Mouse (Mus musculus): ENCODE data around the gene Capn7. TPM values are rescaled to one million over a fixed set of nuclear protein-coding genes. Genes with fewer than 3 reads are reported as not detected.
A peak's percentile ranks its signal among the peaks of the same experiment; 100 is the strongest.

The Capn7 gene
- total RNA-seq, 2 experiments from 2014 or later: 24.6 to 25.6 TPM

DNA sequence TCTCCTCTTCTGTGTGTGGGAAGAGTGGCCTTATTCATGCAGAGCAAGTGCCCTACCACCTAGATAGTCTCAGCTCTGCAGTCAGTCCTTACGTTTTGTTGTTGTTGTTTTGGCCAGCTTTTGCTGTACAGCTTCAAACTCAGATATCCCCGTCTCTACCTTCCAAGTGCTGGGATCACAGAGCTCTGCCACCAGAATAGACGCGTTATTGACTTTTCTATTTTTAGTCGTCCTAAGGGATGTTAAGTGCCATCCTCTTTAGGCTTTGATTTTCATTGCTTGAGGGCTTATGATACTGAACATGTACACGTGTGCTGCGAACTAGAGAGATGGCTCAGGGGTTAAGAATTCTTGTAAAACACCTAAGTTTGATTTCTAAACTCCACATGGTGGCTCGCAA, 6.8 kb downstream of the Capn7 start:
- intact Hi-C loops (cut with DNase I; ENCODE audit: low total_unique reads): no loop called here
- DNase-seq: no peak

DNA sequence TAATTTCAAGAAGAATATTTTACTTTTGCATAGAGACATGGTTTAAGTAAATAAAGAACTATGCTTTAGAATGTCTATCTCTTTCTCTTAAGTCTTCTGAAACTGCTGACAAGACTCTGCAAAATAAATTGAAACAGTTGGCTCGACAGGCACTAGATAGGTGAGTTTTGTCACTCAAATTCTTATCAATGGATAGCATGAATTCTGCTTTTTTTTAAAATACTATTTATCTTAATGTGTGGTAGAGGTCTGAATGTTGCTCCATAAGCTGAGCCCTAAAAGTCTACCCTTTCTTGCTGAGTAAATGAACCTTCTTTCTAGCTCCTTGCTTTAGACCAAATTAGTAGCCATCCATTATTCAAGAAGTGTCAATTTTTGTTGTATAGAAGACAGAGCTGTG, 8.9 kb downstream of the Capn7 start:
- no peak for DNase-seq
- intact Hi-C loops (cut with DNase I; ENCODE audit: low total_unique reads): no loop called here

DNA sequence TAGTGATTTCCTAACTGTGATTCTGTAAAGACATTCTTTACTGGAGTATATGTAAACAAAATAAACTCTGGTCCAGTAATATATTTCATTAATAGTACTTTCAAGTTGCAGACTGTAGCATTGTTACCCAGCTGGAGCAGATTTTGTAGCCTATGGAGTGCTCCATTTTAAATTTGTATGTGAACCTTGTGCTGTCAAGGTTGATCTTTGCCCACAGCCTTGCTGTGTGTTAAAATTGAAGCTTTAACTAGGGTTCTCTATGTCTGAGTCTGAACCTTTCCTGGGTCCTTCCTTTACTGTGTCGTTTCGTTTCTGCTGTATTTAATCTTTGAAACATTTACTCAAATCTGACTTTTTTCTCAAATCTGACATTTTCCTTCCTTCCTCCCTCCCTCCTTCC, 25.8 kb downstream of the Capn7 start:
- DNase-seq: no peak
- intact Hi-C loops (cut with DNase I; ENCODE audit: low total_unique reads): no loop called here

DNA sequence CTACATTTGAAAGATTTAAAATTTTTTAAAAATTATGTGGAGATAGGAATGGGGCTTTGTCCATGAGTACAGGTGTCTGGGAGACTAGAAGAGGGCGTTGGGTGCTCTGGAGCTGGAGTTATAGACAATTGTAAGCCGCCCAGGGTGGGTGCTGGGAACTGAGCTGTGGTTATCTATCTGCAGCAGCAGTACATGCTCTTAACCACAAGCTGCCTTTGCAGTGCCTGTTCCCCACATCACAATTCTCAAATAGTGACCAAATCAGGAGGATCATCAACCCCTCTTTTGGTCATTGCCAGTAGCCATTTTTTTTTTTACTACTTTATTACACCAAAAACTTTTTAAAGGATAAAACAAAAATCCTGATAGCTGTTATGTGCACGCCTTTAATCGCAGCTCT, 28.2 kb downstream of the Capn7 start:
- intact Hi-C loops (cut with DNase I; ENCODE audit: low total_unique reads): no loop called here
- no peak for DNase-seq

DNA sequence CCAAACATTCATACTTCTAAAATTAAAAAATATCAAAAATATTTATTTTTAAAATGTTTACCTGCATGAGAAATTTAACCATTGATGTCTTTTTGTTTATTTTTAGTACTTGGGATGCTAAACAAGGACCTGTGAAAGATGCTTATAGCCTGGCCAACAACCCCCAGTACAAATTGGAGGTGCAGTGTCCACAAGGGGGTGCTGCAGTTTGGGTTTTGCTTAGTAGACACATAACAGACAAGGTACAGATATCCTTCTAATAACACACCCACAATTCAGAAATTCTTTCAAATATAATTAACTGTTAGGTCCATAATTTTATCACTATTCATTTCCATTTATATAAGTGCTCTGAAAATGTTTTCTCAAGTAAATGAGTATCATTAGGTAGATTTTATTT, 28.9 kb downstream of the Capn7 start:
- intact Hi-C loops (cut with DNase I; ENCODE audit: low total_unique reads): loop anchor here (5.0 kb wide), 1 partner anchor 107 kb away; no protein-coding TSS in a partner anchor
- peak; percentile 68 for DNase-seq

DNA sequence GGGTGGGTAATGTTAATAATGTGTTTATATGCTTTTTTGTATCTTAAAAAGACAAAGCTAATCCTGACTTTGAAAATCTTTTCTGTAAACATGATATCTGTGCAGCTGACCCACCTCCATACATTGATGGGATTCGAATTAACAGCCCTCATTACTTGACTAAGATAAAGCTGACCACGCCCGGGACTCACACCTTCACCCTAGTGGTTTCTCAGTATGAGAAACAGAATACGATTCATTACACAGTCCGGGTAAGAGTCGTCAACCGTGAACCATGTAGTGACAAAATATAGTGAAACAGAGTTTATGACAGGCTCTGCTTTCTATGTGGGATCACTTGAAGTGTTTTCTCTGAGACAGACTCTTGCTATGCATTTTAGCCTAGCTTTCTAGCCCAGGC, 31.5 kb downstream of the Capn7 start:
- no peak for DNase-seq
- intact Hi-C loops (cut with DNase I; ENCODE audit: low total_unique reads): loop anchor here (5.0 kb wide), 1 partner anchor 104 kb away; no protein-coding TSS in a partner anchor

DNA sequence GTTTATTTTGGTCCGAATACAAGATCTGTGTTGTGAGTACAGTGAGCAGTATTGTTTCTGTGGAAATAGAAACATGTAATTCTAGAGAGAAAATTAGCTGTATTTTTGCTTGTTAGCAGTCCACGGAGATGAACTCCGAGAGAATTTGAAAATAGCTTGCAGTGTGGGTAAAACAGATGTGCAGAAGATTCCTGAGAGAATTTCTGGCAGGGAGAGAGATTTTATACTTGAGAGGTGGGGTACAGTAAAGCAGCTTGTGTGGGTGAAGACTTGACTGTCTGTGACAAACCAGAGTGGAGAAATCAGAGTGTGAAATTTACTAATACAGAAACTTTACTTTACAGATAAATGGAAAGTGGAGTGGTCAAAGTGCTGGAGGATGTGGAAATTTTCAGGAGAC, 32.9 kb downstream of the Capn7 start:
- intact Hi-C loops (cut with DNase I; ENCODE audit: low total_unique reads): loop anchor here (5.0 kb wide), 1 partner anchor 103 kb away; no protein-coding TSS in a partner anchor
- DNase-seq: no peak

DNA sequence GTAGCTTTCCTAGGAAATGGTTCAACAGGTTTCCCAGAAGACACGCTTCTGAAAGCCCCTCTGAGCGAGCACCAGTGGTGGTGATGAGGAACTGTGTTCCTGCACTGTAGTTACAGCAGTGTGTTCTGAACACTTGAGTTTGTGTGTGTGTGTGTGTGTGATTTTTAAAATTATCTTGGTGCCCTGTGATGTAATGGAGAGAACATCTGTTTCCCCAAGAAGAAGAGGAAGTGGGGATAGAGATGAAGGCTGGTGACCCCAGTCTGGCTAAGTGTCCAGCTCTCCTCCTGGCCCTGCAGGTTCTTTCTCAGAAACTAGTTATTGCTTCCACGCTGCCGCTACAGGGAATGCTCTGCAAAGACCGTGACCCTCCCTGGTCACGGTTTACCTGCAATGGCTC, 38.0 kb downstream of the Capn7 start:
- intact Hi-C loops (cut with DNase I; ENCODE audit: low total_unique reads): loop anchor here (10.0 kb wide), 1 partner anchor 120 kb away; the partner anchor contains the start of genes Bap1 and Phf7
- no peak for DNase-seq

DNA sequence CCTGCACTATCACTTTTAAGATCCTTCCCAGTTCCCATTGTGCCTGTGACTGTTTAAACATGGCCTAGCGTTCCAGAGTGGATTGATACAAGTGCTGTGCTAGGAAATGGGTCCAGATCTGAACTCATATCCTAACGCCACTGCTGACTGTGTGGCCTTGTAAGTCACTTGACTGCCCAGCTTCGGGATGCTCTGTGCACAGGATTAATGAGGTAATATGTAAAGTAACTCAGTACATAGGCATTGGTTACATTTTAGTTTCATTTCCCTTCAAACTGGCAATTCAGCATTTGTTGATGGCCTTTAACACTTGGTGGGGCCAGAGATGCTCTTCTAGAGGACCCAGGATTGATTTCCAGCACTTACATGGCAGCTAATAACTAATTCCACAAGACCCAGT, 39.9 kb downstream of the Capn7 start:
- no peak for DNase-seq
- intact Hi-C loops (cut with DNase I; ENCODE audit: low total_unique reads): loop anchor here (10.0 kb wide), 1 partner anchor 122 kb away; the partner anchor contains the start of genes Bap1 and Phf7

DNA sequence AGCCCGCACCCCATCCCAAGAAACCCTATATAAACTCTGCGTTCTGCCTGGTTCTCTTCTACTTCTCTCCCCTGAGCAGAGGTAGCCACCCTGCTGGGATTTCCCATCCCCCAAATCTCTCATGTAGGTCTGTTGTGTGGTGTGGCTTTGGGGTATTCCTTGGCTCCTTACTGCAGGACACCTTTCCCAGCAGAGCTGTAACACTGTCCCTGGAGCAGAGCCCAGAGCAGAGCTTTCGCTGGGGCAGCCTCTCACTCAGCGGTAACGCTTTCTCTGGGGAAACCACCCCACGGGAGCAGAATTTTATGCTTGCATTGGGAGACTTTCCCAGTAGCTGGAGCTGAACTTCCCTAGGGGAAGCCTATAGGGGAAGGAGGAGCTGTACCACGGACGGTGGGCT, 45.8 kb downstream of the Capn7 start:
- intact Hi-C loops (cut with DNase I; ENCODE audit: low total_unique reads): loop anchor here (5.0 kb wide), 2 partner anchors 80 to 95 kb away; no protein-coding TSS in a partner anchor
- DNase-seq: no peak

DNA sequence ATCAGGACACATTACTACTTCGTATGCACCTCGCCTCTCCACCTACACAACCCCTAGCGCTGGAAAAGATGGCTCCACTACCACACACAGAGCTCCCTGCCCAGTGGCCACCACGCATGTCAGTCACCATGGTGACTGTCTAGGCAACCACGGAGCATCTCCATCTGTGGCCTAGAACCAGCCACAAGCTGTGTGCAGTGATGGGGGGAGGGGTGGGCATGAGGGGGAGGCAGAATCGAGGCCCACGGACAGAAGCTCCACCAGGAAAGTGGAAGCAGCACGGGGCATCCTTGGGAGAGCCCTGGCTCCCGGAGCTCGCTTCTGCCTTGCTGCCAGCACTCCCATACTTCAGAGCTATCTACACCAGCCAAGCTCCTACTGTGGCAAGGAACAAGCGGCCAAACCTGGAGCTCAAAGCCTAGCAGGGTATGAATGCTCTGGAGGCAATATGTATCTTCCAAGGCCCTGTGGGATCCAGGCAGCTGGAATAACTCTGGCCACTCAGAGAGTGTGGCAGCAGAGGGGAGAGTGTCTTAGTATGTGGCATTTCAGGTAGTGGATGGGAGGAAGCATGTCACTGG, 47.1 kb downstream of the Capn7 start:
- DNase-seq: no peak
- intact Hi-C loops (cut with DNase I; ENCODE audit: low total_unique reads): loop anchor here (5.0 kb wide), 2 partner anchors 79 to 94 kb away; no protein-coding TSS in a partner anchor

DNA sequence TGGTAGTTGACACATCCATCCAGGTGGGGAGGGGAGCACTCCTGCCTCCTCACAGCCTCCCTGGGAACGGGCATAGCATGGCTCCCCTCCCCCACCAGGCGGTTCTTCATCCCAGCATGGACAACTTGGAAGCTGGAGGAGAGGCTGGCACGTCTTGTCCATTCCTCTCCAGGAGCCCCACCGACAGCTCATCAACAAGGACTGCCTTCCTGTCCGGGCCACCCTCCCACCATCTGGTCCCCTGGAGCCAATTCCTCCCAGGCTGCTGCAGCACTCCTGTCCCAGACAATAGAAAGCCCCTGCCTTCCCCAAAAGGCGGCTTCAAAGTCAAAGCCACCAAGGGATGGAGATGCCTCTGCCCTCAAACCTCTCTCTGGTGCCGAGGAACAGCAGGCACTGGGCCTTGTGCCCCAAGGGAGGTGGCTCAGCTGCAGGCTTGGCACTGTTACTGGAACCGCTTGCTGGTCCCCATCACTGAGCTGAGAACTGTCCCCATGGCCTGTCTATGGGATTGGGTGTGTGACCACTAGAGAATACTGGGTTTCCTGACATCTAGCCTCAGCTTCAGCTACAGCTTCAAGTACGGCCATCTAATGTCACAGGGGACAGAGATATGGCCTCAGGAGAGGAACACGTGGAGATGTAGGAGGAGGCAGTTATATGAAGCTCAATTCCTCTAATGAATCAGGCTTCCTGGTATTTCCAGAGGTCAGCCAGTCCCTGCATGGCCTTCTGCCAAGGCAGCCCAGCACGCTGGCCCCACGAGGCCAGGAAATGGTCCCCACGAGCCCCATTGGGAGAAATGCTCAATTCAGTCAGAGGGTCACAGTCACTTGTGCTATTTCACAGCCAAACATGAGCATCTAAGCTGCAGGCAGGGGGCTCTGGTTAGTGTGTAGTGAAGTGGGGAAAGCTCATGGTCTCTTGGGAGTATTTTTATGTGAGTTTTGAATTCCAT, 48.2 kb downstream of the Capn7 start:
- DNase-seq: no peak
- intact Hi-C loops (cut with DNase I; ENCODE audit: low total_unique reads): loop anchor here (5.0 kb wide), 3 partner anchors 53 to 93 kb away; partner anchors contain the start of gene Sh3bp5

DNA sequence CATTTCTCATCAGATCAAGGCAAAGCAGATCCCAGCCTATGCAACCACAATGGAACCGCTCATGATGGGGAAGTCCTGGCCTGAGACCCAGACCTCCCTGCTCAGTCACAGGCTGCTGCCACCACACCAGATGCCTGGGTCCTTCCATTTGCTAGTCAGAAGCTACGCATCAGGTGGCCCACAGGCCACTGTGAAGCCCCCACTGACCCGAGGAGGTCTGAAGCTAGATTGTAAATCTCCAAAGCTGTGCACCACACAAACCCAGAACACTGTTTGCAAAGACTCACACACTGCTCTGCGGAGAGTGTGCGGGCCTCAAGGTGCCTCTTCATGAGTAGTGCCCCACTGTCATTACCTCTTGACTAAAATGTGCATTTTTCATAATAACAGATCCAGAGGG, 49.0 kb downstream of the Capn7 start:
- intact Hi-C loops (cut with DNase I; ENCODE audit: low total_unique reads): loop anchor here (5.0 kb wide), 1 partner anchor 52 kb away; the partner anchor contains the start of gene Sh3bp5
- no peak for DNase-seq

DNA sequence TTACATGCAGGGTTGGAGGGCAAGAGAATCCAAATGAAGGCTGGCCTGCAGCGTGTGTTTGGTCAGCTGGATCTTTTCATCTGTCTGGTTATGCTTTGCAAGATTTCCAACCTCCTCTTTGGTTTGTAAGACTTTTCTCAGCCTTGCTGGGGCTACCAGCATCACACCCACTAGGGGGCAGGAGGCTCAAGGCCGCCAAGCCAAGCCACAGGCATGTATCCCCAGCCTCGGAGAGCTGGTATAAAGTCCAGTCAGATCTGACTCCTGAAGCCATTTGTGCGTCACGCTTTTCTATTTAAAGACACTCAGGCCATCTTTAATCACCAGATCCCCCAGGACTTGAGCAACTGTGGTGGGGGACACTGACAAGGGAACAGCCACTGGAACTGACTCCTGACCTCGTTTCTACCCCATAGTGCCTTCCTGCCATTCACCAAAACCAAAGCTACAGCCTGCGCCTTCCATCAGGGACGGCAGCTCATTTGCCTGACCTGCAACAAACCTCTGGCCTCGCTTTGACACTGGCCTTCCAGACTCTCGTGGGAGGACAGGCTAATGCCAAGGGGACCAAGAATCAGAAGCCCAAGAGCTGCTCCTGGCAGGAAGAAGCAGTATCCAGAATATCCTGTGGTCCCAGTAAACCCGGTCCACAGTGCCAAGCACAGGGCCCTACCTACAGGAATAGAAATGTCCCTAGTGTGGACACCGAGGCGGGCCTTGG, 49.7 kb downstream of the Capn7 start:
- intact Hi-C loops (cut with DNase I; ENCODE audit: low total_unique reads): loop anchor here (5.0 kb wide), 1 partner anchor 51 kb away; the partner anchor contains the start of gene Sh3bp5
- peak; percentile 87 for DNase-seq

DNA sequence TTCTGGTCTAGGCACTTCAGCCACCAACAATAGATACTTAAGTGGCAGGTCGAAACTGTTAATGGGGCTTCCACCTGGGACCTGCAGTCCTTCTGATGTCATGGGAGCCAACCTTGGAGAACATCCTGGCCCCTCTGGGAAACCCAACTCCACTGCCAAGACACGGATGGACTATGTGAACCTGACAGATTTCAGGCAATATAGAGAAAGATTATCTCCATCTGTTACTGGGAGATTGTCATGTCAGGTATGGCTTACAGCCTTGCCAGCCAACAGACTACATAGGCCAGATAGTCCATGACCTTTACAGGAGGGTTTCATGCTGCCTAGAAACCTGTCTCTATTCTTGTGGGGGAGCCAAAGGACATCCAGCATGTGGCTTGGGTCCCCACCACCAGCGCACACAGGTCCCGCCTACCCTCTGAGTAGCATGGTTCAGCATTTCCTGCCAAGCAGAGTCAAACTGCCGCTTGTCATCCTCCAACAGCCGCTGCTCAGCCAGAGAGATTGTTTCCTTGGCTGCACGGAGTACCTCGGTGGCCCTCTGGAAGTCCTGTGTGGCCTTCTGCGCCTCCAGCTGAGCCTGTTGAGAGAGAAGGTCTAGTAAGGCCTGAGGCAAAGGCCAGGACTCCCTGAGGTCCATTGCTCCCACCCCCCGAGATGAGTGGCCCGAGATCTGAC, 51.0 kb downstream of the Capn7 start:
- intact Hi-C loops (cut with DNase I; ENCODE audit: low total_unique reads): loop anchor here (5.0 kb wide), 1 partner anchor 50 kb away; the partner anchor contains the start of gene Sh3bp5
- DNase-seq: no peak

DNA sequence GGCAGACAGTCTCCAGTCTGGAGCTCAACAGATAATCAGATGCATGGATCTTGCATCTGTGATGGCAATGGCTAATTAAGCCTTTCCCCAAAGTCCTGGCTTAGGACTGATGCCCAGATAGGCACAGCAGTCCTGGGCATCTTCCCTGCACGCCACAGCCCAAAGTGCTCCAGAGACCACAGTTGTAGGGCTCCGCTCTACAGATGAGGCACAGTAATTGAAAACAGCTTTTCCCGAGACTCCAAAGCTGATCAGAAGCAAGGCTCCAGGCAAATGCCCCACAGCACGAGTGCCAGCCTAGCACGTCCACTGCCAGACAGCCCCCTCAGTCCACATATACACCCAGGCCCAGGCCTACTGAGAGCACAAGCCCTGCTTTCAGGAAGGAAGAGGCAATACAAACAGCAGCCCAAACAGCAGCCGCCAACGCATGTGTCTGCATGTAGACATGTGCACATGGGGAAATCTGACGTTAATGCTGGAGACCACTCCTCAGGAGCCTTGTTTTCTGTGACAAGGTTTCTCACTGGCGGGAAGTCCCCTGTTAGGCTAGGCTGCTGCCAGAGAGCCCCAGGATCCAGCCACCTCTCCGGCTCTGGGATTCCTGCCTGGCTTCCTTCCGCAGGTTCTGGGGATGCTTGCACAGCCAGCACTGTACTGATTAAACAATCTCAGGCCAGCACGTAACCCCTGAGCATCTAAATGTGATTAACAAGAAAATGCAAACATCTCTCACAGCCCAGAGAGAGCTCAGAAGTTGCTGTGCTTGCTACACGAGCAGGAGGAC, 51.8 kb downstream of the Capn7 start:
- intact Hi-C loops (cut with DNase I; ENCODE audit: low total_unique reads): loop anchor here (5.0 kb wide), 1 partner anchor 49 kb away; the partner anchor contains the start of gene Sh3bp5
- DNase-seq: no peak

DNA sequence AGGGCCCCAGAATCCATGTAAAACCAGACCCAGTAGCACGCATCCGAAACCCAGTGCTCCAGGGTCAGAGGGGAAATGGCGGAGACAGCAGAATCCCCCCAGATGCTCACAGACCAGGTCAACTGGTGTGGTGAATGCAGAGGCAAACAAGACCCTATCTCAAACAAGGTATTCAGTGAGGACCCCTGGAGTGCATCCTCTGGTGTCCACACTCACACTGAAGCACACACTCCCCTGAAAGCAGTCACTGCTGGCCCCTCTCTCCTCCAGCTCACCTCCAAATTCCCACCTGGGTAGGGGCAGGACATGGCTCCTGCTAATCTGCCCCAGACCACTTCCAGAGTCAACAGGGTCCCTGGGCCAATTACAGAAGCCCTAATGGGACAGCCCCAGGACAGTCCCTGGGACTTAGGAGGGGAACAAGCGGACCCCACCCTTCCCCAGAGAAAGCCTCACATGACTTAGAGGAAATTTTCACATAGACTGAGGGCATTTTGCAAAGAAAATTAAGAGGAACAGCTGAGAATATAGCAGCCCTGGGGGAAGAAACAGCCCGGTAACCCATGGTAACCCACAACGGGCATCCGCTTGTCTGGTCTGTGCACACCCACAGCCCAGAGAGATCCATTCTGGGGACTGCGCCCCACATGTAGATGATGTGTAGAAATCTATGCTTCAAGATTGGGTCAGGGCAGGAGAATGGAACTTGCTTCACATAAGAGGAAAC, 53.1 kb downstream of the Capn7 start:
- intact Hi-C loops (cut with DNase I; ENCODE audit: low total_unique reads): loop anchor here (5.0 kb wide), 1 partner anchor 48 kb away; the partner anchor contains the start of gene Sh3bp5
- no peak for DNase-seq

All from gastrocnemius, postnatal 14 days (tissue).